9 mouse cellular contexts compared by ENCODE assay signal in genomic region chr7:46396231-46396927, GRCm38 (mm10). TPM values are rescaled to one million over a fixed set of nuclear protein-coding genes. Genes with fewer than 3 reads are reported as not detected.
DNase-seq lines count a peak whose midpoint lies in the region; ATAC-seq lines count a peak whose summit lies in the region.
"Had no signal": no experiment of that assay in that cellular context is flagged by ENCODE, and none has a peak within 500 bp of the region (broad histone marks: within the 10 kb centered on the region; RNA-seq: fewer than 3 reads in every experiment).

Kcnc1 (plus strand) TSS chr7:46396497.

- peaks cover 42% of the 10 kb centered on the region for H3K27me3 ChIP-seq in forebrain, embryonic 14.5 days (replicated peaks; ENCODE audit: control insufficient read depth, insufficient read depth, low read length)
- H3K27me3 ChIP-seq in neural tube, embryonic 15.5 days (replicated peaks): peaks cover 28% of the 10 kb centered on the region

- peak within 1 kb of the TSS; percentile 78 for H3K4me3 ChIP-seq in forebrain, embryonic 14.5 days (ENCODE audit: low read depth, low read length)
- peak within 1 kb of the TSS; percentile 78 for H3K4me3 ChIP-seq in neural tube, embryonic 15.5 days (replicated peaks)

- H3K9me3 ChIP-seq in forebrain, embryonic 14.5 days (replicated peaks; ENCODE audit: control insufficient read depth, low read length): no peaks in the 10 kb centered on the region
- H3K9me3 ChIP-seq in neural tube, embryonic 15.5 days (replicated peaks): no peaks in the 10 kb centered on the region

- ATAC-seq in CD4-positive, CD25-positive, alpha-beta regulatory T cell, adult 4 months: peak; percentile 39
- peak; percentile 69 for ATAC-seq in forebrain, embryonic 14.5 days
- ATAC-seq in neural tube, embryonic 15.5 days (ENCODE audit: low FRiP score): peak; percentile 76

- peak within 1 kb of the TSS; percentile 87 for H3K9ac ChIP-seq in forebrain, embryonic 14.5 days (ENCODE audit: low read length)
- peak within 1 kb of the TSS; percentile 87 for H3K9ac ChIP-seq in neural tube, embryonic 15.5 days (replicated peaks)

- DNase-seq in c-Kit-positive CD71-positive TER-119-negative erythroid progenitor cells, embryonic 14.5 days (ENCODE audit: low read depth): peak; percentile 37
- DNase-seq in forebrain, embryonic 14.5 days (ENCODE audit: low spot score): peak; percentile 83
- peak; percentile 13 for DNase-seq in heart, postnatal 25 days (ENCODE audit: low spot score)
- DNase-seq in kidney, postnatal 4 days: peak; percentile 94
- peak; percentile 36 to 57 for DNase-seq in lung, adult 18-20 months
- peak; percentile 23 to 28 for DNase-seq in thymus, adult 18-20 months

- peak within 1 kb of the TSS; percentile 76 for H3K4me2 ChIP-seq in forebrain, embryonic 14.5 days (ENCODE audit: low read length)
- H3K4me2 ChIP-seq in neural tube, embryonic 15.5 days: peak within 1 kb of the TSS; percentile 81

- intact Hi-C loops in heart, postnatal 25 days (cut with DNase I): loop anchor here (10.0 kb wide), 1 partner anchor 138 kb away; no protein-coding TSS in a partner anchor

- WGBS in forebrain, embryonic 14.5 days: under 1% methylated on average over 55 of the region's 93 CpGs
- under 1% methylated on average over 55 of the region's 93 CpGs for WGBS in neural tube, embryonic 15.5 days

- peaks cover 16% of the 10 kb centered on the region; the same call in 1 of the 2 replicates for H3K4me1 ChIP-seq in forebrain, embryonic 14.5 days (ENCODE audit: control insufficient read depth, insufficient read depth, low read length)
- H3K4me1 ChIP-seq in neural tube, embryonic 15.5 days: peaks cover 51% of the 10 kb centered on the region

- H3K27ac ChIP-seq in forebrain, embryonic 14.5 days (ENCODE audit: low read depth, low read length): peak within 1 kb of the TSS; percentile 75
- peak within 1 kb of the TSS; percentile 88 for H3K27ac ChIP-seq in neural tube, embryonic 15.5 days (replicated peaks)

- H3K36me3 ChIP-seq in forebrain, embryonic 14.5 days (ENCODE audit: control insufficient read depth, insufficient read depth, low read length): no peaks in the 10 kb centered on the region
- H3K36me3 ChIP-seq in neural tube, embryonic 15.5 days: no peaks in the 10 kb centered on the region

RNA-seq across cellular contexts. Expression of gene Kcnc1, which starts in this region (rescaled TPM):
- polyA plus RNA-seq in CD4-positive, CD25-positive, alpha-beta regulatory T cell, adult 4 months (2017; shearing (Covaris generic)): under 1 TPM in 1 of 2 experiments, not detected in 1; 0.05 TPM
- polyA plus RNA-seq in forebrain, embryonic 14.5 days (2014; fragmentation: Nextera tagmentation; extraction: Ambion mirVana): 3.6 and 6.0 TPM in 2 replicates
- total RNA-seq in heart, postnatal 25 days (2021): under 1 TPM; 0.03 to 0.05 TPM
- 16.8 and 19.4 TPM in 2 replicates for polyA plus RNA-seq in neural tube, embryonic 15.5 days (2015; fragmentation: Nextera tagmentation; extraction: Ambion mirVana)
- total RNA-seq: MEL had no signal

Comparison
In these comparisons a context has a peak if more than half of its experiments do, and no peak if none do; other contexts are left out.
1. Peak in every context shown above with its lines: DNase-seq, ATAC-seq, H3K4me3 ChIP-seq and H3K27ac ChIP-seq.
2. Peak in ATAC-seq in CD4-positive, CD25-positive, alpha-beta regulatory T cell, adult 4 months; RNA of the gene not detected or under 1 TPM.
3. Peak in DNase-seq in heart, postnatal 25 days; RNA of the gene not detected or under 1 TPM.
4. DNase-seq: peak in every context shown above with its lines; median percentile 94 in kidney, postnatal 4 days; 83 in forebrain, embryonic 14.5 days; 46 in lung, adult 18-20 months; 37 in c-Kit-positive CD71-positive TER-119-negative erythroid progenitor cells, embryonic 14.5 days; 26 in thymus, adult 18-20 months; 13 in heart, postnatal 25 days.